Mouse (Mus musculus) liver, embryonic 16.5 days (tissue): ENCODE results near the gene 4931440F15Rik. TPM values are rescaled to one million over a fixed set of nuclear protein-coding genes. Genes with fewer than 3 reads are reported as not detected.

Source experiments
- ATAC-seq: fragments of 200-750 bp; cut with Nextera tagmentation; 2 replicates; pipeline ENCODE4 v1.8.0; 2017; ENCODE audit warnings: low read depth, mild to moderate bottlenecking, moderate number of reproducible peaks, moderate library complexity
- H3K27ac ChIP-seq: fragments of 300-500 bp; sonication (generic); 2 replicates; pipeline ENCODE4 v1.5.1; 2014; ENCODE audit warnings: mild to moderate bottlenecking, low read length
- H3K27me3 ChIP-seq: fragments of 300-500 bp; sonication (generic); 2 replicates; pipeline ENCODE4 v1.6.1; 2014; ENCODE audit warnings: low read depth, low read length, mixed read lengths; ENCODE audit not compliant: control insufficient read depth, insufficient read depth
- H3K36me3 ChIP-seq: fragments of 300-500 bp; sonication (generic); 2 replicates; pipeline ENCODE4 v1.6.1; 2014; ENCODE audit warnings: mild to moderate bottlenecking; ENCODE audit not compliant: control insufficient read depth, insufficient read depth
- H3K4me1 ChIP-seq: fragments of 300-500 bp; sonication (generic); 2 replicates; pipeline ENCODE4 v1.6.1; 2014; ENCODE audit warnings: low read depth, low read length, mixed read lengths; ENCODE audit not compliant: control insufficient read depth
- H3K4me2 ChIP-seq: fragments of 300-500 bp; sonication (generic); 2 replicates; pipeline ENCODE4 v1.6.1; 2014; ENCODE audit warnings: low read depth, low read length, mixed read lengths
- H3K4me3 ChIP-seq: fragments of 300-500 bp; sonication (generic); 2 replicates; pipeline ENCODE4 v1.5.1; 2014; ENCODE audit warnings: low read depth, mild to moderate bottlenecking, low read length
- H3K9ac ChIP-seq: fragments of 300-500 bp; sonication (generic); 2 replicates; pipeline ENCODE4 v1.6.1; 2014; ENCODE audit warnings: low read depth, low read length
- H3K9me3 ChIP-seq: fragments of 300-500 bp; sonication (generic); replicated peaks from 2 replicates; pipeline ENCODE4 v1.6.1; 2016; ENCODE audit warnings: low read length; ENCODE audit not compliant: control insufficient read depth
- WGBS: fragments of 180-500 bp; shearing (Covaris S2); extraction: QIAGEN DNeasy Blood & Tissue Kit; methylation state at CpG from one replicate; pipeline ENCODE4 v1.1.7; 2014; ENCODE audit not compliant: insufficient replicate concordance; 5-methylcytosine and 5-hydroxymethylcytosine counted together
- polyA plus RNA-seq: library from polyadenylated mRNA; unstranded; fragments of >200 nt; fragmentation: Nextera tagmentation; extraction: Ambion mirVana; gene quantifications from 2 replicates; pipeline ENCODE4 v1.2.1, GENCODE M21; 2015

Gene 4931440F15Rik
- polyA plus RNA-seq, 1 experiment from 2014 or later, result 0.25 TPM

DNA sequence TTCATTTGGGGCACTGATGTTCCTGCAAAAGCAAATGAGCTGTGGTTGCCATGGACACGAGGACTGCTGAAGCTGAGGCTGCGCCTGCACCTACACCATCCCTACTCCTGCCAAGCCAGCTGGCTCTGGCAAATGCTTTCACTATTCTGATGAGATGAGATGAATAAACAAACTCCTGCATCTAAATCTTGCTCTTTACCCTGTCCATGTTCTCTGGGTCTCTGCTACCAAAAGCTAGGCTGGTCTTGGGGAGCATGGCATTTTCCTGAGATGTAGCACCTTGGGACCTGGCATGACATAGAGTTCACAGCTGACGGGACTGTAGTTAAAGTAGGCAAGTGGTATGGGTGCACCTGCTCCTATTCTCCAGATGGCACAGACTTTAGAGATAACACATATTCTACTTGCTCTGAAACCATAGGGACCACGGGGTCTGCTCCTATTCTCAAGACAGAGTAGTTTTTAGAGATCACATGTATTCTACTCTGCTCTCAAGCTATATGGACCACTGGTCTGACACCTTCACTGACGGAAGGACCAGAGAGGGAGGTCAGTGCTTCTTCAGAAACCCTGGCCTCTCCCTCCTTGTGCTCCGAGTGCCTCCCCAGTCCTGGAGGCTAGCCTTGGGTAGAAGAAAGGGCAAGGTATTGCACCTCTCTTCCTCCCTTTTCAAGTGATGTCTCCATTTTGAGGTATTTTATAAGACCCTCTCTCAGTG, 36.4 kb downstream of the 4931440F15Rik start:
- Histone ChIP-seq H3K27ac (no peak overlapping the region), H3K36me3 (no peaks in the 10 kb centered on the region), H3K9ac (no peak overlapping the region), H3K27me3 (no peaks in the 10 kb centered on the region), H3K4me2 (no peak overlapping the region), H3K9me3 (no peaks in the 10 kb centered on the region), H3K4me1 (no peaks in the 10 kb centered on the region; the same call in 1 of the 2 replicates), H3K4me3 (no peak overlapping the region)
- 58% methylated on average over 6 of the region's 6 CpGs for WGBS
- no peak for ATAC-seq

- ATAC-seq, result no peak
These were observed 37.0 kb downstream of the 4931440F15Rik start for GRCm38 (mm10) chr11:29788499-29788898.

GRCm38 (mm10) chr11:29787473-29787872, 38.0 kb downstream of the 4931440F15Rik start:
- H3K27me3 ChIP-seq, result no peaks in the 10 kb centered on the region
- no peaks in the 10 kb centered on the region for H3K9me3 ChIP-seq
- H3K4me1 ChIP-seq, result no peaks in the 10 kb centered on the region; the same call in 1 of the 2 replicates
- H3K4me2 ChIP-seq, result no peak overlapping the region
- H3K9ac ChIP-seq, result no peak overlapping the region
- WGBS, result 12% methylated on average over 5 of the region's 5 CpGs
- no peaks in the 10 kb centered on the region for H3K36me3 ChIP-seq
- H3K4me3 ChIP-seq, result no peak overlapping the region
- ATAC-seq, result peak; percentile 53
- no peak overlapping the region for H3K27ac ChIP-seq

More at GRCm38 (mm10) chr11:29788499-29788898, 37.0 kb downstream of the 4931440F15Rik start:
- no peak overlapping the region for H3K4me3 ChIP-seq
- no peak overlapping the region for H3K27ac ChIP-seq
- H3K9ac ChIP-seq, result no peak overlapping the region
- no peaks in the 10 kb centered on the region; the same call in 1 of the 2 replicates for H3K4me1 ChIP-seq
- no peaks in the 10 kb centered on the region for H3K27me3 ChIP-seq
- H3K9me3 ChIP-seq, result no peaks in the 10 kb centered on the region
- H3K4me2 ChIP-seq, result no peak overlapping the region
- 40% methylated on average over 1 of the region's 1 CpGs for WGBS
- no peaks in the 10 kb centered on the region for H3K36me3 ChIP-seq

GRCm38 (mm10) chr11:29786583-29787219, 38.8 kb downstream of the 4931440F15Rik start:
- Histone ChIP-seq H3K4me1 (no peaks in the 10 kb centered on the region; the same call in 1 of the 2 replicates), H3K36me3 (no peaks in the 10 kb centered on the region), H3K27me3 (no peaks in the 10 kb centered on the region), H3K4me3 (no peak overlapping the region), H3K9me3 (no peaks in the 10 kb centered on the region), H3K9ac (no peak overlapping the region), H3K27ac (no peak overlapping the region), H3K4me2 (no peak overlapping the region)
- ATAC-seq, result peak; percentile 66
- WGBS, result 38% methylated on average over 6 of the region's 6 CpGs

- Histone ChIP-seq H3K9me3 (no peaks in the 10 kb centered on the region), H3K4me2 (no peak overlapping the region), H3K27ac (no peak overlapping the region), H3K27me3 (no peaks in the 10 kb centered on the region), H3K4me3 (no peak overlapping the region), H3K36me3 (no peaks in the 10 kb centered on the region), H3K4me1 (no peaks in the 10 kb centered on the region), H3K9ac (no peak overlapping the region)
- WGBS, result 40% methylated on average over 2 of the region's 2 CpGs
- ATAC-seq, result no peak
These were observed 46.0 kb downstream of the 4931440F15Rik start for GRCm38 (mm10) chr11:29779409-29780026.

DNA sequence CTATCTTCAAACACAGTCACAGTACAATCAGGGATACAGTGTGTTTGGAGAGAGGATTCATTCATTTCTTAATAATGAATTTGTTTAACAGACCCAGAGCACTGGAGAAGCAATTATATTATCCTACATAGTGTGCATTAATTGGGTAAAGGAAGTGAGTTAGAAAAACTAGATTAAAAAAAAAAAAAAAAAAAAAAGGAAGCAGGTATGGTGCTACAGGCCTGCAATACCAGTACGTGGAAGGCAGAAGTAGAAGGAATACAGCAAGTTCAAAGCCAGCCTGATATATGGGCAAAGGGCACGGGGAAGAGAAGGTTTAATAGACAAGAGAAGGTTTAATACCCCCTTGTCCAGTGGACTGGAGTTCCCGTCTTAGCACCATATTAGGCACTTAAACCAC, 46.5 kb downstream of the 4931440F15Rik start:
- Histone ChIP-seq H3K4me3 (no peak overlapping the region), H3K4me1 (no peaks in the 10 kb centered on the region), H3K4me2 (no peak overlapping the region), H3K9ac (no peak overlapping the region), H3K36me3 (no peaks in the 10 kb centered on the region), H3K27ac (no peak overlapping the region), H3K9me3 (no peaks in the 10 kb centered on the region), H3K27me3 (no peaks in the 10 kb centered on the region)
- 60% methylated on average over 3 of the region's 3 CpGs for WGBS
- ATAC-seq, result no peak

DNA sequence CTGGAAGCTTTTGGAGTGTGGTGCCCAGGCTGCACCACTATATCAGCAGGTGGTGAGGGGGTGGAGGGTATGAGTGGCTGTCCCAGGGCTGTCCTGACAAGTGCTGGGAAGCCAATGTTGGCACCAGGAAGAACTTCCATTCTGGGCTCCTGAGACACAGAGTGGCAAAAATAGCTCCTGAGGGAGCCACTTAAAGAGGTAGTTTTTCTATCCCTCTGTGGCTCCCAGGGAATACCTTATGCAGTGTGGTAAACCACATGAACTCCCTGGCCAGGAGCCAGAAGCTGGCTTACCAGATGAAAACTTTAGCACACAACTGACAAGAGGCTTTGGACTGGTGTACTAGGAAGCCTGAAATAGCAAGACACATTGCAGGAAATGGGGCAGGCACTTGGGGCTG, 47.5 kb downstream of the 4931440F15Rik start:
- no peak overlapping the region for H3K4me3 ChIP-seq
- no peaks in the 10 kb centered on the region for H3K9me3 ChIP-seq
- ATAC-seq, result no peak
- no peak overlapping the region for H3K9ac ChIP-seq
- H3K36me3 ChIP-seq, result no peaks in the 10 kb centered on the region
- no peaks in the 10 kb centered on the region for H3K27me3 ChIP-seq
- no peak overlapping the region for H3K4me2 ChIP-seq
- H3K27ac ChIP-seq, result no peak overlapping the region
- no peaks in the 10 kb centered on the region for H3K4me1 ChIP-seq

GRCm38 (mm10) chr11:29774760-29775159, 50.7 kb downstream of the 4931440F15Rik start:
- H3K36me3 ChIP-seq, result no peaks in the 10 kb centered on the region
- no peaks in the 10 kb centered on the region for H3K4me1 ChIP-seq
- ATAC-seq, result no peak
- H3K27ac ChIP-seq, result no peak overlapping the region
- no peak overlapping the region for H3K4me2 ChIP-seq
- H3K9ac ChIP-seq, result no peak overlapping the region
- no peaks in the 10 kb centered on the region for H3K9me3 ChIP-seq
- no peaks in the 10 kb centered on the region for H3K27me3 ChIP-seq
- H3K4me3 ChIP-seq, result no peak overlapping the region
- 40% methylated on average over 2 of the region's 2 CpGs for WGBS

GRCm38 (mm10) chr11:29774296-29774695, 51.2 kb downstream of the 4931440F15Rik start:
- ATAC-seq, result no peak
- no peaks in the 10 kb centered on the region for H3K4me1 ChIP-seq
- WGBS, result 28% methylated on average over 2 of the region's 2 CpGs

More at GRCm38 (mm10) chr11:29774296-29774695, 51.2 kb downstream of the 4931440F15Rik start:
- no peaks in the 10 kb centered on the region for H3K27me3 ChIP-seq
- no peaks in the 10 kb centered on the region for H3K9me3 ChIP-seq
- no peaks in the 10 kb centered on the region for H3K36me3 ChIP-seq
- no peak overlapping the region for H3K27ac ChIP-seq
- H3K4me2 ChIP-seq, result no peak overlapping the region
- H3K4me3 ChIP-seq, result no peak overlapping the region
- no peak overlapping the region for H3K9ac ChIP-seq
